Mouse (Mus musculus) gonadal fat pad, adult 2 months (tissue): Measurements from ENCODE around the gene Hormad2. TPM values are rescaled to one million over a fixed set of nuclear protein-coding genes. Genes with fewer than 3 reads are reported as not detected.

Experiments used
- DNase-seq: peaks from one replicate; pipeline ENCODE4 v3.0.0-alpha.2; 2012; ENCODE audit warnings: low read depth
- polyA plus RNA-seq: library from polyadenylated mRNA; depleted of rRNA; stranded (reverse); fragments of >200 nt; gene quantifications from 2 replicates; pipeline ENCODE4 v1.2.3, GENCODE M21; 2012; rRNA removed

Hormad2 gene
- polyA plus RNA-seq, 1 experiment: 0.16 TPM

- DNase-seq: no peak
Observed at GRCm38 (mm10) chr11:4302363-4302913, 138.5 kb downstream of the Hormad2 start.

DNA sequence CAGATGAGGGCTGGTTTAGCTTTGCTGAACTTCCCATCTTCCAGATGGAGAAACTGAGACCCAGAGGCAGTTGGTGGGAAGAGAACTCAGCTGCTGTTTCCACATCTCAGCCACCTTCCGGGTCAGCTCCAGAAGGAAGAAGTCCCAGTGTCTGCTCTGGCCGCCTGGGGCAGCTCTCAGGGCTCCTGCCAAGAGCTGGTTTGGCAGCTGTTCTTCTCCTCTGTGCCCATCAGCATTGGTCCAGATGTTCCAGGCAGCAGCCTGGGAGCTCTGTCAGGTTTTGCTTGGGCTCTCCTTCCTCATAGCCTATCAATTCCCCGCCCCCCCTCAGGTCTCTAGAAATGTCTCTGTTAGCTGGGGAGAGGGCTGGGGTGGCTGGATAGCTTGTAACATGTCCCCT lies 140.2 kb downstream of the Hormad2 start:
- DNase-seq: no peak

DNA sequence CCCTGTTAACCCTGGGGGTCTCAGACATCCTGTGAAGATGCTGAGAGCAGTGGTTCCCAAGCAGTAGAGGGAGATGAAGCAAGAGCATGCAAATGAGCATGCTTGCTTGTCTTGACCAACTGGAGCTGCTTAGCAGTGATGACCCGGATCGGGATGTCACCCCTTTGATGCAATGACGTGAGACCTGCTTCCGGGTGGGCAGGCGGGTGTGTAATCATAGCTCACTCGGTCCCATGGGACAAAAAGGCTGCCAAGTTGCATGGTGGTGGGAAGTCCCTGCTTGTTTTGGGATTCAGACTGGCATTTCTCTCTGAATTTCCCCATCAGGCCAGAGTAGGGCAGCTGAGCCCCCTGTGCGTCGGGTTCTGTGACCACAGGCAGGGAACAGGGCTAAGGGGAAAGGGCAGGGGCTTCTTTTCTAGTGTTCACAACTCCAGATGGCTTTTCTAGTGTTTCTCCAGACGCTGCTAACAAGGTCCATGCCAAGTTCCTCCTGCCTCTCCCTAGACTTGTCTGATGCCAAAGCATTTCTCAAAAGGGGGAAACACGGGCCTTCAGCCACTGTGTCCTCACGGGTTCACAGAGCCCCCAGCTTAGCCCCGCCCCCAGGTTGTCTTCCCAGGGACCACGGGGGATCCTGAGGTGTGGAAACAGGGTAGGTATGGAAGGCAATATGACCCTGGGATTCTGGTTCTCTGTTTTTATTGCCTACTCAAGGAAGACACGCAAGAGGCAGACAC lies 141.0 kb downstream of the Hormad2 start:
- DNase-seq: no peak

- no peak for DNase-seq
Observed at GRCm38 (mm10) chr11:4299191-4299590, 141.7 kb downstream of the Hormad2 start.

GRCm38 (mm10) chr11:4298615-4299014 lies 142.3 kb downstream of the Hormad2 start:
- no peak for DNase-seq

GRCm38 (mm10) chr11:4297753-4298152 lies 143.2 kb downstream of the Hormad2 start:
- no peak for DNase-seq

GRCm38 (mm10) chr11:4296610-4297275 lies 144.2 kb downstream of the Hormad2 start:
- DNase-seq: no peak

Other genes with a start within 250 kb of the Hormad2 start
- 17.6 and 20.5 TPM in 2 replicates for gene Castor1, start 222.9 kb downstream of the Hormad2 start, polyA plus RNA-seq
- gene Osm, start 204.7 kb downstream of the Hormad2 start, polyA plus RNA-seq: 0.14 and 0.38 TPM in 2 replicates
- 1.4 and 2.4 TPM in 2 replicates for gene Lif, start 183.5 kb downstream of the Hormad2 start, polyA plus RNA-seq
- gene Mtmr3, start 153.8 kb upstream of the Hormad2 start, polyA plus RNA-seq: 33.3 and 34.1 TPM in 2 replicates
- gene Gm11032, start 179.0 kb upstream of the Hormad2 start, polyA plus RNA-seq: not detected in 2 replicates
- gene Ascc2, start 196.6 kb upstream of the Hormad2 start, polyA plus RNA-seq: 14.5 and 16.7 TPM in 2 replicates